Mouse (Mus musculus): ENCODE measurements around the gene Gm42906.

DNA sequence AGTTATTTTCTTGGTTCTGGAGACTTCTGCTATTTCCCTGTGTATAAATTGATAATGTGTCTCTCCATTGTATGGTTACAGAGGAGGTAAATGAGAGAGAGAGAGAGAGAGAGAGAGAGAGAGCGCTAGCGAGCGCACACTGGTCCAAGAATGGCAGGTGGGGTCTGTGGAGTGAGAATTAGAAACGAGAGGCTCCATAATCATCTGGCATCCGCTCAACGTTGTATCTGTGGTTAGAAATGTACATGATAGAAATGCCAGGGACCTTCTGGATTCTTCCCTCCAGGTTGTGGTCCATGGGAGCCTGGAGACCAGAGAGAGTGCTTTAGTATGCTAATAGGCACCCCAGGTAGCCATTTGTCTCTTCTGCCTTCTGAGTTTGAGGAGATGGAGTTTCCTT, 399.1 kb downstream of the Gm42906 start:
- no peak for TF ChIP-seq CTCF (conservative IDR thresholded peaks at IDR 0.05; ENCODE audit: low read length)
- TF ChIP-seq NANOG (IDR thresholded peaks at IDR 0.05; ENCODE audit: borderline replicate concordance, low read length), result no peak
- no peak for TF ChIP-seq POU5F1 (IDR thresholded peaks at IDR 0.05; ENCODE audit: borderline replicate concordance, low read length)
